Mouse (Mus musculus): ENCODE data around the gene Atrip. TPM values are rescaled to one million over a fixed set of nuclear protein-coding genes. Genes with fewer than 3 reads are reported as not detected.
A peak's percentile ranks its signal among the peaks of the same experiment; 100 is the strongest.

Atrip gene
- 18.4 and 21.5 TPM in 2 replicates for polyA plus RNA-seq (2015; fragmentation: Nextera tagmentation; extraction: Ambion mirVana)

GRCm38 (mm10) chr9:109073661-109074573 lies at the start of gene Atrip:
Atrip (minus strand) TSS chr9:109074124.
- Histone ChIP-seq H3K27me3 (replicated peaks; ENCODE audit: control insufficient read depth, insufficient read depth, low read length) (no peaks in the 10 kb centered on the region), H3K27ac (ENCODE audit: low read length) (peak within 1 kb of the TSS; percentile 59), H3K9ac (ENCODE audit: low read depth, low read length) (peak within 1 kb of the TSS; percentile 94), H3K4me1 (ENCODE audit: control insufficient read depth, insufficient read depth, low read length) (peaks cover 13% of the 10 kb centered on the region), H3K9me3 (ENCODE audit: control insufficient read depth, low read length) (no peaks in the 10 kb centered on the region), H3K36me3 (ENCODE audit: control insufficient read depth, insufficient read depth, low read length) (peaks cover 7% of the 10 kb centered on the region; the same call in 1 of the 2 replicates), H3K4me2 (ENCODE audit: low read depth, low read length) (peak within 1 kb of the TSS; percentile 93), H3K4me3 (ENCODE audit: low read length) (peak within 1 kb of the TSS; percentile 79)
- peak; percentile 99 for ATAC-seq
- under 1% methylated on average over 57 of the region's 57 CpGs for WGBS

- Histone ChIP-seq H3K4me2 (ENCODE audit: low read depth, low read length) (no peak overlapping the region), H3K36me3 (ENCODE audit: control insufficient read depth, insufficient read depth, low read length) (no peaks in the 10 kb centered on the region), H3K9ac (ENCODE audit: low read depth, low read length) (0 out of 2 replicates have a peak overlapping the region, but pooled peaks have one; percentile 26), H3K4me3 (ENCODE audit: low read length) (no peak overlapping the region), H3K4me1 (ENCODE audit: control insufficient read depth, insufficient read depth, low read length) (no peaks in the 10 kb centered on the region), H3K27me3 (replicated peaks; ENCODE audit: control insufficient read depth, insufficient read depth, low read length) (no peaks in the 10 kb centered on the region), H3K27ac (ENCODE audit: low read length) (no peak overlapping the region), H3K9me3 (ENCODE audit: control insufficient read depth, low read length) (no peaks in the 10 kb centered on the region)
- 41% methylated on average over 6 of the region's 6 CpGs for WGBS
- ATAC-seq = no peak
These were observed 49.3 kb upstream of the Atrip start for GRCm38 (mm10) chr9:109123266-109123665.

GRCm38 (mm10) chr9:109122553-109123085 lies 48.7 kb upstream of the Atrip start:
- WGBS = 48% methylated on average over 2 of the region's 2 CpGs
- ATAC-seq = no peak

GRCm38 (mm10) chr9:109120956-109121355 lies 47.0 kb upstream of the Atrip start:
- no peaks in the 10 kb centered on the region for H3K9me3 ChIP-seq (ENCODE audit: control insufficient read depth, low read length)
- H3K27me3 ChIP-seq (replicated peaks; ENCODE audit: control insufficient read depth, insufficient read depth, low read length) = no peaks in the 10 kb centered on the region
- H3K4me3 ChIP-seq (ENCODE audit: low read length) = no peak overlapping the region
- 0 out of 2 replicates have a peak, but pooled peaks cover 5% of the 10 kb centered on the region for H3K36me3 ChIP-seq (ENCODE audit: control insufficient read depth, insufficient read depth, low read length)
- no peaks in the 10 kb centered on the region for H3K4me1 ChIP-seq (ENCODE audit: control insufficient read depth, insufficient read depth, low read length)
- H3K27ac ChIP-seq (ENCODE audit: low read length) = no peak overlapping the region
- H3K4me2 ChIP-seq (ENCODE audit: low read depth, low read length) = no peak overlapping the region
- 90% methylated on average over 6 of the region's 6 CpGs for WGBS
- no peak for ATAC-seq
- H3K9ac ChIP-seq (ENCODE audit: low read depth, low read length) = no peak overlapping the region

More at GRCm38 (mm10) chr9:109122553-109123085, 48.7 kb upstream of the Atrip start:
- Histone ChIP-seq H3K9me3 (ENCODE audit: control insufficient read depth, low read length) (no peaks in the 10 kb centered on the region), H3K9ac (ENCODE audit: low read depth, low read length) (no peak overlapping the region), H3K4me2 (ENCODE audit: low read depth, low read length) (no peak overlapping the region), H3K27me3 (replicated peaks; ENCODE audit: control insufficient read depth, insufficient read depth, low read length) (no peaks in the 10 kb centered on the region), H3K27ac (ENCODE audit: low read length) (no peak overlapping the region), H3K4me3 (ENCODE audit: low read length) (no peak overlapping the region), H3K36me3 (ENCODE audit: control insufficient read depth, insufficient read depth, low read length) (0 out of 2 replicates have a peak, but pooled peaks cover 5% of the 10 kb centered on the region), H3K4me1 (ENCODE audit: control insufficient read depth, insufficient read depth, low read length) (no peaks in the 10 kb centered on the region)

GRCm38 (mm10) chr9:109119571-109119970 lies 45.6 kb upstream of the Atrip start:
- no peak overlapping the region for H3K4me3 ChIP-seq (ENCODE audit: low read length)
- no peaks in the 10 kb centered on the region for H3K9me3 ChIP-seq (ENCODE audit: control insufficient read depth, low read length)
- no peak overlapping the region for H3K9ac ChIP-seq (ENCODE audit: low read depth, low read length)
- H3K27me3 ChIP-seq (replicated peaks; ENCODE audit: control insufficient read depth, insufficient read depth, low read length) = no peaks in the 10 kb centered on the region
- no peaks in the 10 kb centered on the region for H3K4me1 ChIP-seq (ENCODE audit: control insufficient read depth, insufficient read depth, low read length)
- H3K36me3 ChIP-seq (ENCODE audit: control insufficient read depth, insufficient read depth, low read length) = peaks cover 5% of the 10 kb centered on the region; the same call in 1 of the 2 replicates
- H3K27ac ChIP-seq (ENCODE audit: low read length) = no peak overlapping the region
- 78% methylated on average over 9 of the region's 9 CpGs for WGBS
- H3K4me2 ChIP-seq (ENCODE audit: low read depth, low read length) = no peak overlapping the region
- ATAC-seq = peak; percentile 54

- no peaks in the 10 kb centered on the region for H3K4me1 ChIP-seq (ENCODE audit: control insufficient read depth, insufficient read depth, low read length)
- ATAC-seq = no peak
- H3K27ac ChIP-seq (ENCODE audit: low read length) = no peak overlapping the region
- WGBS = 82% methylated on average over 4 of the region's 4 CpGs
- no peaks in the 10 kb centered on the region for H3K9me3 ChIP-seq (ENCODE audit: control insufficient read depth, low read length)
- no peak overlapping the region for H3K4me2 ChIP-seq (ENCODE audit: low read depth, low read length)
- H3K27me3 ChIP-seq (replicated peaks; ENCODE audit: control insufficient read depth, insufficient read depth, low read length) = no peaks in the 10 kb centered on the region
- H3K4me3 ChIP-seq (ENCODE audit: low read length) = no peak overlapping the region
- H3K9ac ChIP-seq (ENCODE audit: low read depth, low read length) = no peak overlapping the region
- H3K36me3 ChIP-seq (ENCODE audit: control insufficient read depth, insufficient read depth, low read length) = peaks cover 5% of the 10 kb centered on the region; the same call in 1 of the 2 replicates
These were observed 44.2 kb upstream of the Atrip start for GRCm38 (mm10) chr9:109118106-109118505.

GRCm38 (mm10) chr9:109116205-109116604 lies 42.3 kb upstream of the Atrip start:
- peaks cover 8% of the 10 kb centered on the region; the same call in 1 of the 2 replicates for H3K36me3 ChIP-seq (ENCODE audit: control insufficient read depth, insufficient read depth, low read length)
- ATAC-seq = no peak
- no peak overlapping the region for H3K4me2 ChIP-seq (ENCODE audit: low read depth, low read length)
- no peaks in the 10 kb centered on the region for H3K4me1 ChIP-seq (ENCODE audit: control insufficient read depth, insufficient read depth, low read length)
- no peaks in the 10 kb centered on the region for H3K27me3 ChIP-seq (replicated peaks; ENCODE audit: control insufficient read depth, insufficient read depth, low read length)
- H3K4me3 ChIP-seq (ENCODE audit: low read length) = no peak overlapping the region
- 90% methylated on average over 10 of the region's 10 CpGs for WGBS
- H3K27ac ChIP-seq (ENCODE audit: low read length) = no peak overlapping the region
- no peaks in the 10 kb centered on the region for H3K9me3 ChIP-seq (ENCODE audit: control insufficient read depth, low read length)
- H3K9ac ChIP-seq (ENCODE audit: low read depth, low read length) = no peak overlapping the region

GRCm38 (mm10) chr9:109114871-109115270 lies 40.9 kb upstream of the Atrip start:
- H3K4me2 ChIP-seq (ENCODE audit: low read depth, low read length) = no peak overlapping the region
- no peaks in the 10 kb centered on the region for H3K4me1 ChIP-seq (ENCODE audit: control insufficient read depth, insufficient read depth, low read length)
- H3K27me3 ChIP-seq (replicated peaks; ENCODE audit: control insufficient read depth, insufficient read depth, low read length) = no peaks in the 10 kb centered on the region
- no peak overlapping the region for H3K27ac ChIP-seq (ENCODE audit: low read length)
- 87% methylated on average over 7 of the region's 7 CpGs for WGBS
- no peak overlapping the region for H3K9ac ChIP-seq (ENCODE audit: low read depth, low read length)
- H3K36me3 ChIP-seq (ENCODE audit: control insufficient read depth, insufficient read depth, low read length) = peaks cover 8% of the 10 kb centered on the region; the same call in 1 of the 2 replicates
- H3K9me3 ChIP-seq (ENCODE audit: control insufficient read depth, low read length) = no peaks in the 10 kb centered on the region
- H3K4me3 ChIP-seq (ENCODE audit: low read length) = no peak overlapping the region
- no peak for ATAC-seq

- H3K4me3 ChIP-seq (ENCODE audit: low read length) = no peak overlapping the region
- WGBS = 92% methylated on average over 11 of the region's 11 CpGs
- H3K36me3 ChIP-seq (ENCODE audit: control insufficient read depth, insufficient read depth, low read length) = peaks cover 8% of the 10 kb centered on the region; the same call in 1 of the 2 replicates
- ATAC-seq = no peak
- no peaks in the 10 kb centered on the region for H3K4me1 ChIP-seq (ENCODE audit: control insufficient read depth, insufficient read depth, low read length)
- H3K27me3 ChIP-seq (replicated peaks; ENCODE audit: control insufficient read depth, insufficient read depth, low read length) = no peaks in the 10 kb centered on the region
- H3K9ac ChIP-seq (ENCODE audit: low read depth, low read length) = no peak overlapping the region
- H3K4me2 ChIP-seq (ENCODE audit: low read depth, low read length) = no peak overlapping the region
- no peaks in the 10 kb centered on the region for H3K9me3 ChIP-seq (ENCODE audit: control insufficient read depth, low read length)
- no peak overlapping the region for H3K27ac ChIP-seq (ENCODE audit: low read length)
These were observed 40.4 kb upstream of the Atrip start for GRCm38 (mm10) chr9:109114276-109114675.
